Mouse (Mus musculus) MEL (cell line): Measurements from ENCODE around the gene Ccdc106. TPM values are rescaled to one million over a fixed set of nuclear protein-coding genes. Genes with fewer than 3 reads are reported as not detected.
"Not testable (repeated sequence)": the region's sequence is repeated elsewhere in the genome, so short reads cannot be mapped to it uniquely, and the experiment has no call there.

Experiments
- DNase-seq: peaks from one replicate; pipeline ENCODE4 v3.0.0; 2011; ENCODE audit warnings: low read depth, low spot score
- H3K27ac ChIP-seq: 2 replicates; pipeline ENCODE4 v1.5.1; 2012; ENCODE audit warnings: low read depth, mild to moderate bottlenecking, control low read depth, low read length, moderate library complexity; ENCODE audit not compliant: control insufficient read depth
- H3K27me3 ChIP-seq, 2 experiments: fragments of 150-350 bp in 1 of 2; sonication (generic) in 1 of 2; 2 replicates each; pipeline ENCODE4 v1.6.1; 2012; ENCODE audit warnings: low read length in 2 of 2, mild to moderate bottlenecking in 2 of 2, improper control_type of control experiment in 1 of 2, moderate library complexity in 1 of 2; ENCODE audit not compliant: insufficient read depth in 2 of 2, control insufficient read depth in 1 of 2
- H3K36me3 ChIP-seq, 2 experiments: 2 replicates each; pipeline ENCODE4 v1.6.1; 2012 to 2014; ENCODE audit warnings: low read length in 2 of 2, improper control_type of control experiment in 1 of 2, inconsistent platforms in 1 of 2, mild to moderate bottlenecking in 1 of 2; ENCODE audit not compliant: insufficient read depth in 2 of 2, control insufficient read depth in 1 of 2
- H3K4me1 ChIP-seq, 2 experiments: fragments of 150-350 bp in 1 of 2; sonication (generic) in 1 of 2; 2 replicates each; pipeline ENCODE4 v1.6.1; 2012; ENCODE audit warnings: low read length in 2 of 2, improper control_type of control experiment in 1 of 2, mild to moderate bottlenecking in 1 of 2; ENCODE audit not compliant: insufficient read depth in 2 of 2, control insufficient read depth in 1 of 2
- H3K4me3 ChIP-seq, 2 experiments: fragments of 150-350 bp in 1 of 2; sonication (generic) in 1 of 2; 2 replicates each; pipeline ENCODE4 v1.5.1; 2012; ENCODE audit warnings: low read depth in 2 of 2, low read length in 2 of 2, mild to moderate bottlenecking in 2 of 2, moderate library complexity in 2 of 2, control low read depth in 1 of 2, improper control_type of control experiment in 1 of 2; ENCODE audit not compliant: control insufficient read depth in 1 of 2, insufficient read depth in 1 of 2
- H3K79me2 ChIP-seq: 2 replicates; pipeline ENCODE4 v1.6.1; 2012; ENCODE audit warnings: mild to moderate bottlenecking, low read length, moderate library complexity; ENCODE audit not compliant: control insufficient read depth, poor library complexity, insufficient read depth
- H3K9ac ChIP-seq: 2 replicates; pipeline ENCODE4 v1.6.1; 2012; ENCODE audit warnings: low read depth, mild to moderate bottlenecking, control low read depth, low read length, moderate library complexity; ENCODE audit not compliant: control insufficient read depth, poor library complexity, severe bottlenecking
- H3K9me3 ChIP-seq: fragments of 150-350 bp; sonication (generic); replicated peaks from 2 replicates; pipeline ENCODE4 v1.6.1; 2012; ENCODE audit warnings: mild to moderate bottlenecking, low read length, improper control_type of control experiment, moderate library complexity; ENCODE audit not compliant: insufficient read depth
- CHD2 ChIP-seq: IDR thresholded peaks from 2 replicates; pipeline ENCODE4 v1.6.1; 2011; ENCODE audit warnings: low read length, improper control_type of control experiment
- CTCF ChIP-seq, 3 experiments: IDR thresholded peaks in 2 of 3; conservative IDR thresholded peaks in 1 of 3; 2 replicates each; pipeline ENCODE4 v1.5.1; 2011 to 2012; ENCODE audit warnings: low read length in 3 of 3, low read depth in 2 of 3, mild to moderate bottlenecking in 2 of 3, improper control_type of control experiment in 1 of 3, inconsistent platforms in 1 of 3, mixed read lengths in 1 of 3, moderate library complexity in 1 of 3; ENCODE audit not compliant: control insufficient read depth in 1 of 3, insufficient read depth in 1 of 3, poor library complexity in 1 of 3, severe bottlenecking in 1 of 3
- GABPA ChIP-seq: IDR thresholded peaks from 2 replicates; pipeline ENCODE4 v1.6.1; 2012; ENCODE audit warnings: low read depth, mild to moderate bottlenecking, inconsistent platforms, low read length, improper control_type of control experiment, moderate library complexity
- GATA1 ChIP-seq: IDR thresholded peaks from 2 replicates; pipeline ENCODE4 v1.6.1; 2011; ENCODE audit warnings: low read depth, low read length, improper control_type of control experiment
- JUND ChIP-seq: IDR thresholded peaks from 2 replicates; pipeline ENCODE4 v1.6.1; 2011; ENCODE audit warnings: low read depth, mild to moderate bottlenecking, improper control_type of control experiment, low read length
- MAFK ChIP-seq: IDR thresholded peaks from 2 replicates; pipeline ENCODE4 v1.6.1; 2011; ENCODE audit warnings: low read depth, mild to moderate bottlenecking, low read length, improper control_type of control experiment, borderline replicate concordance
- MYC ChIP-seq: IDR thresholded peaks from 2 replicates; pipeline ENCODE4 v1.6.1; 2011; ENCODE audit warnings: low read depth, mild to moderate bottlenecking, low read length, improper control_type of control experiment, moderate library complexity
- NRF1 ChIP-seq: IDR thresholded peaks from 2 replicates; pipeline ENCODE4 v1.6.1; 2014; ENCODE audit warnings: low read depth, mild to moderate bottlenecking, inconsistent platforms, low read length, improper control_type of control experiment, moderate library complexity; ENCODE audit not compliant: poor library complexity, insufficient read depth, severe bottlenecking
- POLR2AphosphoS2 ChIP-seq: IDR thresholded peaks from 2 replicates; pipeline ENCODE4 v1.6.1; 2011; ENCODE audit warnings: low read length, improper control_type of control experiment
- POLR2AphosphoS5 ChIP-seq: IDR thresholded peaks from 2 replicates; pipeline ENCODE4 v1.6.1; 2012; ENCODE audit warnings: low read depth, borderline replicate concordance, mild to moderate bottlenecking, inconsistent platforms, low read length, moderate library complexity, mixed read lengths
- RAD21 ChIP-seq: IDR thresholded peaks from 2 replicates; pipeline ENCODE4 v1.6.1; 2011; ENCODE audit warnings: mild to moderate bottlenecking, low read depth, low read length, improper control_type of control experiment
- RCOR1 ChIP-seq: IDR thresholded peaks from 2 replicates; pipeline ENCODE4 v1.6.1; 2012; ENCODE audit warnings: low read depth, mild to moderate bottlenecking, inconsistent platforms, low read length, improper control_type of control experiment
- SIN3A ChIP-seq: IDR thresholded peaks from 2 replicates; pipeline ENCODE4 v1.6.1; 2012; ENCODE audit warnings: low read length, improper control_type of control experiment, inconsistent platforms
- SMC3 ChIP-seq: IDR thresholded peaks from 2 replicates; pipeline ENCODE4 v1.6.1; 2011; ENCODE audit warnings: low read depth, low read length, improper control_type of control experiment
- TBP ChIP-seq: IDR thresholded peaks from 2 replicates; pipeline ENCODE4 v1.8.0; 2011; ENCODE audit warnings: low read depth, low read length, improper control_type of control experiment
- UBTF ChIP-seq: IDR thresholded peaks from 2 replicates; pipeline ENCODE4 v1.6.1; 2012; ENCODE audit warnings: low read depth, mild to moderate bottlenecking, inconsistent platforms, low read length, improper control_type of control experiment, moderate library complexity, borderline replicate concordance; ENCODE audit not compliant: insufficient read depth
- USF1 ChIP-seq: IDR thresholded peaks from 2 replicates; pipeline ENCODE4 v1.6.1; 2014; ENCODE audit warnings: low read depth, mild to moderate bottlenecking, inconsistent platforms, low read length, improper control_type of control experiment, moderate library complexity
- ZC3H11A ChIP-seq: IDR thresholded peaks from 2 replicates; pipeline ENCODE4 v1.6.1; 2012; ENCODE audit warnings: low read depth, mild to moderate bottlenecking, inconsistent platforms, low read length, improper control_type of control experiment
- ZMIZ1 ChIP-seq: IDR thresholded peaks from 2 replicates; pipeline ENCODE4 v1.6.1; 2012; ENCODE audit warnings: low read depth, mild to moderate bottlenecking, inconsistent platforms, low read length, improper control_type of control experiment, moderate library complexity
- polyA plus RNA-seq, 2 experiments: library from polyadenylated mRNA; stranded (reverse) in 1 of 2; unstranded in 1 of 2; fragments of >175 nt in 1 of 2; fragments of >200 nt in 1 of 2; gene quantifications; 2 replicates each; pipeline versions ENCODE4 v1.2.1 to v1.2.4; 2012; ENCODE audit warnings: low replicate concordance in 2 of 2, low read depth in 1 of 2; ENCODE audit not compliant: insufficient read length in 2 of 2, insufficient read depth in 1 of 2, missing spikeins in 1 of 2
- total RNA-seq: library from RNA; depleted of rRNA; stranded (reverse); fragments of 300-350 nt; gene quantifications from 2 replicates; pipeline ENCODE4 v1.2.3, GENCODE M21; 2012

The Ccdc106 gene
- total and polyA plus RNA-seq, 3 experiments: 0.50 to 0.82 TPM; not detected in 1

DNA sequence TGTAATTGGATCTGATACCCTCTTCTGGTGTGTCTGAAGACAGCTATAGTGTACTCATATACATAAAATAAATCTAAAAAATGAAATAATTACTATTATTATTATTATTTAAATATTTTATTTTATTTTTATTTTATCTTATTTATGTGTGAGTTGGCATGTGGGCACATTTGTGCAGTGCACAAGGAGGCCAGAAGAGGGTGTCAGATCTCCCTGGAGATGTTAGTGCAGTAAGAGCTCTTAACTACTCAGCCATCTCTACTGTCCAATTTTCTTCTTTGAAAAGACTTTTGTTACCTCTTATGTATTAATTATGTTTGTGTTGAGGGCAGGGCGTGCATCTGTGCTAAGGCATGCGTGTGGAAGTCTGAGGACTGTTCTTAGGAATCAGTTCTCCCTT is 20.5 kb upstream of the Ccdc106 start:
- DNase-seq: peak; percentile 52
- Histone ChIP-seq H3K4me1 (no peaks in the 10 kb centered on the region; a peak in 1 of 4 replicates), H3K4me3 (no peak overlapping the region), H3K36me3 (no peaks in the 10 kb centered on the region), H3K27me3 (no peaks in the 10 kb centered on the region), H3K79me2 (no peaks in the 10 kb centered on the region), H3K9ac (no peak overlapping the region), H3K9me3 (no peaks in the 10 kb centered on the region), H3K27ac (no peak overlapping the region)
- TF ChIP-seq POLR2AphosphoS5 (no peak), NRF1 (no peak), POLR2AphosphoS2 (no peak), ZMIZ1 (no peak), CTCF (IDR thresholded peaks at IDR 0.05 in 2 of 3, conservative IDR thresholded peaks at IDR 0.05 in 1 of 3; ENCODE audit: control insufficient read depth in 1 of 3, insufficient read depth in 1 of 3, low read depth in 2 of 3, low read length in 3 of 3, poor library complexity in 1 of 3, severe bottlenecking in 1 of 3) (peak; percentile 32 to 56 (median 42); a peak in 5 of 6 replicates), SMC3 (peak; percentile 66), MYC (no peak), SIN3A (no peak), CHD2 (no peak), JUND (no peak), UBTF (no peak), RAD21 (peak; percentile 49), TBP (no peak), GATA1 (no peak), MAFK (no peak), USF1 (no peak), RCOR1 (no peak), ZC3H11A (peak; percentile 31; the same call in 1 of the 2 replicates), GABPA (no peak)

DNA sequence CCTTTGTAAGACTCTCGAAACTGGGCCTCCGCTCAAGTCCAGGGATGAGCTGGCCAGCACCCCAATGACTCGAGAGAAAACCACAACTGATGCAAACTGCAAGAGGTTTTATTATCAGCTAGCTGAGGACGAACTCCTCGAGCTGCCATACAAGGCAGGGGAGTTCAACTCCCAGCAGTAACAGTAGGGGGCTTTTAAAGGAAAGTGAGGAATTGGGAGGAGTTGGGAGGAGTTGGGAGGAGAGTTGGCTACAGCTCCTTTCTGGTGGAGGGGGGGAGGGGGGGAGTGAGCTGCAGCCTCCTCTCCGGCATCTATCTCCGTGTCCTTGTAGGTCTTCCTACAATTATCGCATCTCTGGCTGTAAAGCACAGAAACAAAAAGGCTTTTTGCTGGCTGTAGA is 17.5 kb upstream of the Ccdc106 start:
- DNase-seq, H3K79me2 ChIP-seq, H3K9ac ChIP-seq, H3K27me3 ChIP-seq, H3K4me3 ChIP-seq, H3K27ac ChIP-seq, H3K4me1 ChIP-seq, H3K36me3 ChIP-seq, H3K9me3 ChIP-seq: not testable (repeated sequence)
